ENCODE assay signal across 13 mouse cellular contexts in genomic region chr10:85473871-85474270, GRCm38 (mm10).
DNase-seq lines count a peak whose midpoint lies in the region; ATAC-seq lines count a peak whose summit lies in the region.
"Had no signal": no experiment of that assay in that cellular context is flagged by ENCODE, and none has a peak within 500 bp of the region (broad histone marks: within the 10 kb centered on the region; RNA-seq: fewer than 3 reads in every experiment).

No protein-coding gene starts in this region.

- DNase-seq in forebrain, embryonic 10.5 days (ENCODE audit: extremely low spot score, low spot score): no peak
- peak; percentile 13 to 63 for DNase-seq in layer of hippocampus, postnatal 14 days (ENCODE audit: low spot score in 2 of 2)
- no peak for DNase-seq in layer of hippocampus, postnatal 25 days (ENCODE audit: extremely low spot score in 1 of 2, low spot score in 1 of 2)
- peak; percentile 82 for DNase-seq in Muller cell, postnatal 12 days (ENCODE audit: inconsistent ontology term)
- peak; percentile 47 for DNase-seq in brain, embryonic 18.5 days (ENCODE audit: low read depth, low spot score)
- no peak for DNase-seq in urinary bladder, adult 18-20 months (ENCODE audit: low spot score in 2 of 2)
- DNase-seq in heart, postnatal 4 days: no peak
- DNase-seq: adrenal gland, postnatal 14 days; embryo, embryonic 11 days; gastrocnemius, postnatal 10 days; kidney, adult 8-10 months had no signal

- no peak overlapping the region for H3K4me3 ChIP-seq in forebrain, embryonic 13.5 days
- H3K4me3 ChIP-seq in forebrain, embryonic 10.5 days: no peak overlapping the region

- 50% methylated on average over 3 of the region's 3 CpGs for WGBS in forebrain, embryonic 13.5 days
- 94% methylated on average over 3 of the region's 3 CpGs for whole genome bisulfite sequencing in forebrain, embryonic 10.5 days

- H3K9ac ChIP-seq in forebrain, embryonic 13.5 days: no peak overlapping the region

- no peaks in the 10 kb centered on the region for H3K27me3 ChIP-seq in forebrain, embryonic 13.5 days
- H3K27me3 ChIP-seq in forebrain, embryonic 10.5 days (ENCODE audit: poor library complexity, severe bottlenecking): no peaks in the 10 kb centered on the region

- no peaks in the 10 kb centered on the region for H3K36me3 ChIP-seq in forebrain, embryonic 13.5 days (ENCODE audit: poor library complexity, severe bottlenecking)
- no peaks in the 10 kb centered on the region for H3K36me3 ChIP-seq in forebrain, embryonic 10.5 days (replicated peaks)

- no peaks in the 10 kb centered on the region for H3K9me3 ChIP-seq in forebrain, embryonic 13.5 days (replicated peaks)
- H3K9me3 ChIP-seq in forebrain, embryonic 10.5 days: no peaks in the 10 kb centered on the region

- peak; percentile 66 for ATAC-seq in forebrain, embryonic 13.5 days

- H3K4me1 ChIP-seq in forebrain, embryonic 13.5 days: peaks cover 38% of the 10 kb centered on the region
- no peaks in the 10 kb centered on the region for H3K4me1 ChIP-seq in forebrain, embryonic 10.5 days

- H3K4me2 ChIP-seq in forebrain, embryonic 13.5 days: no peak overlapping the region
- H3K4me2 ChIP-seq: heart, embryonic 11.5 days had no signal

- H3K27ac ChIP-seq in forebrain, embryonic 13.5 days: peak overlapping the region; percentile 16; the same call in 1 of the 2 replicates
- H3K27ac ChIP-seq in forebrain, embryonic 10.5 days: no peak overlapping the region

Comparison
In these comparisons a context has a peak if more than half of its experiments do, and no peak if none do; other contexts are left out.
1. DNase-seq: peak in layer of hippocampus, postnatal 14 days (2 of 2), Muller cell, postnatal 12 days (single experiment) and brain, embryonic 18.5 days (single experiment); none in forebrain, embryonic 10.5 days (single experiment), layer of hippocampus, postnatal 25 days (0 of 2), urinary bladder, adult 18-20 months (0 of 2) and heart, postnatal 4 days (single experiment).